Mouse (Mus musculus) spleen, postnatal 0 days (tissue): ENCODE results near the gene Ralgapb. TPM values are rescaled to one million over a fixed set of nuclear protein-coding genes. Genes with fewer than 3 reads are reported as not detected.

Source experiments
- polyA plus RNA-seq: library from polyadenylated mRNA; unstranded; fragments of >200 nt; fragmentation: Nextera tagmentation; extraction: Ambion mirVana; gene quantifications from 2 replicates; pipeline ENCODE4 v1.2.1, GENCODE M21; 2015

Gene Ralgapb
- 9.2 and 10.8 TPM in 2 replicates for polyA plus RNA-seq

DNA sequence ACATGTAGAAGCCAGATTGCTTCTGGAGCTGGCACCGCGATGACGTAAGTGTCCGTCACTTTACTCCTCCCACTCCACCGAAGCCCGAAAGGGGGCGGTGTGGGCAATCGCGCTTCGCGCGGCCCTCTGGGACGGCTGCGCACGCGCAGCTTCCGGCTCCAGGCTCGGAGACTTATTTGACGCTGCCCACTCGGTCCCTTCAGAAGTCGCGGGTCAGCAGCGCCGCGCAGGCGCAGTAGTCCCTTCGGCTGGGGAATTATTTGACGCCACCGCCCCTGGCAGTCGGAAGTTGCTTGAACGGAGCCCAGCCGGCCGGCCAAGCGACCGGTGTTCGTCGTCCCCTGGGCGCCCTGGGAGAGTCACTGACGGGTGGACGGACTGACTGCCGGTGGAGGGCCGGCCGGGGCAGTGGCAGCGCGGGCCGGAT is at the start of gene Ralgapb:
Ralgapb (plus strand) TSS at position 254 of the 427 bp plus-strand sequence.

DNA sequence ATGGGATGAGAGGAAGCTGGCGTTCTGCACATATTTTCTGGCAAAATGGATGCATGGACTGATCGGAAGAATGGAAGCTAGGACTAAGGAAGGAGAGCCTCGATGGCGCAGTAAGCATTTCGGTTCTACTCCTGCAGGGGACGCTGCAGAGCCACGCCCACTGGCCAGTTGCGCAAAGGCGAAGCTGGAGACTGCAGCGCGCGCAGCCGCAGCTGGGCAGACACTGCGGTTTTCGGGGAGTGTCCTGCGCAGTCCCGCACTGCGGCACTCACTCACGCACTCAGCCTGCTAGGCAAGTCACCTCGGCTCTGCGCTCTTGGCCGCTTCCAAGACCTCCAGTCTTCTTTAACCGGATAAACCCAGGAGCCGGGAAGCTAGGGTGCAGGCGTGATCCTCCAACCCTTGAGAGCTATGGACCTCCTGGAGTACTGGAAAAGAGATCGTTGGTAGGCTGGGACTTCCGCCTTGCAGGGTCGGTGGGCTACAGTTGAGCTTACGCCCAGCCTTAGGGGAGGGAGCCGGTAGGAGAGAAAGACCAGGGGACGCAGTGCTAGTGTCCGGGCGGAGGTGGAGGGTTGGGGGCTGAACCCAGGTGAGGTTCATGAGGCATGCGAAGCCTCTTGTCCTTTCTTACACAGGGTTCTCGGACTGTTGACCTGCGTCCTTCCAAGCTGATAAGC is 34.1 kb upstream of the Ralgapb start, which contains the start of gene Snhg11:
Snhg11 (plus strand) TSS at position 196 of the 680 bp plus-strand sequence.

DNA sequence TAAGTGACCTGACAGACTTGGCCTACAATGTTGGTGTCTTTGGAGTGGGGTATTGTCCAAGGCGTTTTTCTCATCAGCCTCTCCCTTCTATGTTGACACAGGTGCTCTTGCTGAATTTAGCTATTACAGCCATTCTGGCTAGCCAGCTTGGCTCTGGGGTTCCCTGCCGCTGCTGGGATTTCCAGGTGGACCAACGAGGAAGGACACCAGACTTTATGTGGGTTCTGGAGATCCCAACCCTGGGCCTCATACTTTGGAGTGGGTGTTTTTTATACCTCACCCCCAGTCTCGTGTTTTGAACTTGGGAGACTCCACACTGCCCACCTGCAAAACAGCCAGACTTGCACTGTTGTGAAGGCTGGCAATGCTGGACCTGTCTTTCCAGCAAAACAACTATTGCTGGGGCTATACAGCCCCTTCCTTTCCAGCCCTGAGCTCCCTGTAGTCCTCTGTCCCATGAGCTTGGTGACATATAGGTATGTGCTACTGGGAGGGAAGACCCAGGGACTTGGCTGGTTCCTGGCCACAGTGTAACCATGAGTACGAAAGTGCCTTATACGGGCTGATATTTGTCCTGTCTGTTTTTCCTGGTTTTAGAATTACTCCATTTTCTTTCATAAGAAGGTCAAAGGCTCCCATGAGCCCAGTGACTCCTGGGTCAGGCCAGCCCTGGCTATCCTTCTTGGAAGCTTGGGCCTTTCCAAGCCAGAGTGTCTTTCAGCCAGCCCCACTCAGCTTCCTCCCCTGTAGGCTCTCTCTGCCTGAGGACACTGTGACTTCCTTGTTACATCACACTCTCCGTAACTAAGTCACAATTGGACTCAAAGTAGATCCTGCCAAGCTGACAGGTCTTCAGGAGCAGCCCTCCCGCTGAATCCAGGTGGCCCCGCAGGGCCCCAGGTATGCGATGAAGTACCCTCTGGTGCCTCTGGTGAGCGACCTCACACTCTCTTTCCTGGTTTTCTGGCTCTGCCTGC is 92.5 kb downstream of the Ralgapb start, which contains the start of gene Adig:
Adig (plus strand) TSS at position 777 of the 977 bp plus-strand sequence.

GRCm38 (mm10) chr2:158512528-158512927 is 102.9 kb downstream of the Ralgapb start, which contains the start of gene Arhgap40:
Gene Arhgap40, plus strand, starts transcription at chr2:158512796.

Other genes with a start within 250 kb of the Ralgapb start
- 0.52 and 0.78 TPM in 2 replicates for gene D630003M21Rik, start 180.6 kb upstream of the Ralgapb start, polyA plus RNA-seq
- not detected in 2 replicates for gene Bpi, start 151.8 kb upstream of the Ralgapb start, polyA plus RNA-seq
- 10.7 and 15.2 TPM in 2 replicates for gene Lbp, start 103.4 kb upstream of the Ralgapb start, polyA plus RNA-seq
- gene Snhg11, start 34.2 kb upstream of the Ralgapb start, polyA plus RNA-seq: 0.10 and 0.13 TPM in 2 replicates
- gene Adig, start 92.8 kb downstream of the Ralgapb start, polyA plus RNA-seq: not detected in 2 replicates
- gene Arhgap40, start 102.9 kb downstream of the Ralgapb start, polyA plus RNA-seq: not detected in 2 replicates
- gene Slc32a1, start 200.9 kb downstream of the Ralgapb start, polyA plus RNA-seq: not detected in 2 replicates
- 8.0 and 8.4 TPM in 2 replicates for gene Actr5, start 215.0 kb downstream of the Ralgapb start, polyA plus RNA-seq